Mouse (Mus musculus): ENCODE results near the gene Brsk1.

- TF ChIP-seq CTCF (conservative IDR thresholded peaks at IDR 0.05; ENCODE audit: low read length): no peak
- no peak for TF ChIP-seq NANOG (IDR thresholded peaks at IDR 0.05; ENCODE audit: borderline replicate concordance, low read length)
These were observed 35.0 kb upstream of the Brsk1 start for GRCm38 (mm10) chr7:4655393-4655792.
